Mouse (Mus musculus) cerebellum, postnatal 14 days (tissue): ENCODE data around the gene Lrrc32.

Experiments
- DNase-seq, 2 experiments: peaks; one replicate each; pipeline ENCODE4 v3.0.0; 2021; ENCODE audit warnings: mixed read lengths in 2 of 2

The Lrrc32 gene

GRCm38 (mm10) chr7:98489131-98489530, at the start of gene Lrrc32:
Gene Lrrc32 (plus strand): TSS chr7:98489283.
- peak in 1 of 2 experiments; percentile 52 for DNase-seq

GRCm38 (mm10) chr7:98439956-98440466, 49.1 kb upstream of the Lrrc32 start, which contains the start of gene Gucy2d:
Gene Gucy2d (plus strand): TSS chr7:98440416.
- no peak for DNase-seq

GRCm38 (mm10) chr7:98446873-98447272, 42.2 kb upstream of the Lrrc32 start:
- DNase-seq, result peak in 1 of 2 experiments; percentile 36

- DNase-seq, result peak; percentile 63 to 65
Observed at GRCm38 (mm10) chr7:98447585-98448308, 41.3 kb upstream of the Lrrc32 start.

- no peak for DNase-seq
Observed at GRCm38 (mm10) chr7:98448309-98448630, 40.8 kb upstream of the Lrrc32 start.

GRCm38 (mm10) chr7:98449696-98450095, 39.4 kb upstream of the Lrrc32 start:
- no peak for DNase-seq

GRCm38 (mm10) chr7:98454397-98455120, 34.5 kb upstream of the Lrrc32 start:
- DNase-seq, result no peak

- DNase-seq, result no peak
Observed at GRCm38 (mm10) chr7:98460319-98460718, 28.8 kb upstream of the Lrrc32 start.

- DNase-seq, result no peak
Observed at GRCm38 (mm10) chr7:98469089-98469488, 20.0 kb upstream of the Lrrc32 start.

GRCm38 (mm10) chr7:98472529-98472928, 16.6 kb upstream of the Lrrc32 start:
- DNase-seq, result peak in 1 of 2 experiments; percentile 42

GRCm38 (mm10) chr7:98474558-98474957, 14.5 kb upstream of the Lrrc32 start:
- DNase-seq, result no peak

- peak; percentile 82 to 88 for DNase-seq
Observed at GRCm38 (mm10) chr7:98477153-98477552, 11.9 kb upstream of the Lrrc32 start.

- DNase-seq, result no peak
Observed at GRCm38 (mm10) chr7:98480481-98480880, 8.6 kb upstream of the Lrrc32 start.

- DNase-seq, result peak; percentile 93 to 95
Observed at GRCm38 (mm10) chr7:98481066-98481734, 7.9 kb upstream of the Lrrc32 start.

- DNase-seq, result no peak
Observed at GRCm38 (mm10) chr7:98481861-98482260, 7.2 kb upstream of the Lrrc32 start.

- DNase-seq, result no peak
Observed at GRCm38 (mm10) chr7:98482551-98483267, 6.4 kb upstream of the Lrrc32 start.

GRCm38 (mm10) chr7:98483268-98483607, 5.8 kb upstream of the Lrrc32 start:
- DNase-seq, result no peak

- DNase-seq, result no peak
Observed at GRCm38 (mm10) chr7:98484878-98485277, 4.2 kb upstream of the Lrrc32 start.

GRCm38 (mm10) chr7:98485508-98485907, 3.6 kb upstream of the Lrrc32 start:
- DNase-seq, result no peak

GRCm38 (mm10) chr7:98486471-98486917, 2.6 kb upstream of the Lrrc32 start:
- DNase-seq, result no peak

GRCm38 (mm10) chr7:98487202-98487980, 1.7 kb upstream of the Lrrc32 start:
- DNase-seq, result no peak
